Mouse (Mus musculus) forebrain, embryonic 15.5 days (tissue): Measurements from ENCODE around the gene Ube2h. TPM values are rescaled to one million over a fixed set of nuclear protein-coding genes. Genes with fewer than 3 reads are reported as not detected.

Experiments
- ATAC-seq: fragments of 200-750 bp; cut with Nextera tagmentation; replicated peaks from 2 replicates; pipeline ENCODE4 v1.8.0; 2017; ENCODE audit warnings: mild to moderate bottlenecking, moderate TSS enrichment, moderate library complexity
- H3K27ac ChIP-seq: fragments of 300-500 bp; sonication (generic); replicated peaks from 2 replicates; pipeline ENCODE4 v1.5.1; 2015; ENCODE audit warnings: mild to moderate bottlenecking, inconsistent platforms
- H3K27me3 ChIP-seq: fragments of 300-500 bp; sonication (generic); 2 replicates; pipeline ENCODE4 v1.6.1; 2015; ENCODE audit warnings: inconsistent platforms
- H3K36me3 ChIP-seq: fragments of 300-500 bp; sonication (generic); 2 replicates; pipeline ENCODE4 v1.6.1; 2015; ENCODE audit warnings: mild to moderate bottlenecking, inconsistent platforms
- H3K4me1 ChIP-seq: fragments of 300-500 bp; sonication (generic); 2 replicates; pipeline ENCODE4 v1.6.1; 2015; ENCODE audit warnings: inconsistent platforms
- H3K4me2 ChIP-seq: fragments of 300-500 bp; sonication (generic); replicated peaks from 2 replicates; pipeline ENCODE4 v1.6.1; 2015; ENCODE audit warnings: mild to moderate bottlenecking, inconsistent platforms
- H3K4me3 ChIP-seq: fragments of 300-500 bp; sonication (generic); 2 replicates; pipeline ENCODE4 v1.5.1; 2015; ENCODE audit warnings: mild to moderate bottlenecking, inconsistent platforms
- H3K9ac ChIP-seq: fragments of 300-500 bp; sonication (generic); replicated peaks from 2 replicates; pipeline ENCODE4 v1.6.1; 2015; ENCODE audit warnings: mild to moderate bottlenecking, inconsistent platforms
- H3K9me3 ChIP-seq: fragments of 300-500 bp; sonication (generic); 2 replicates; pipeline ENCODE4 v1.6.1; 2016; ENCODE audit warnings: inconsistent platforms
- WGBS: fragments of 180-500 bp; shearing (Covaris S2); methylation state at CpG from one replicate; pipeline ENCODE4 v1.1.7; 2015; ENCODE audit warnings: mixed read lengths; 5-methylcytosine and 5-hydroxymethylcytosine counted together
- polyA plus RNA-seq: library from polyadenylated mRNA; unstranded; fragments of >200 nt; fragmentation: Nextera tagmentation; extraction: Ambion mirVana; gene quantifications from 2 replicates; pipeline ENCODE4 v1.2.1, GENCODE M21; 2015

The Ube2h gene
- polyA plus RNA-seq, 1 experiment from 2014 or later: 68.5 TPM

- 94% methylated on average over 2 of the region's 2 CpGs for WGBS
- H3K9me3 ChIP-seq: no peaks in the 10 kb centered on the region
- no peak overlapping the region for H3K4me2 ChIP-seq
Observed at GRCm38 (mm10) chr6:30292579-30292978, 11.8 kb downstream of the Ube2h start.

GRCm38 (mm10) chr6:30287958-30288357, 16.4 kb downstream of the Ube2h start:
- Histone ChIP-seq H3K4me2 (no peak overlapping the region), H3K9ac (no peak overlapping the region), H3K4me3 (no peak overlapping the region), H3K9me3 (no peaks in the 10 kb centered on the region), H3K27me3 (no peaks in the 10 kb centered on the region), H3K36me3 (peaks cover 21% of the 10 kb centered on the region), H3K27ac (no peak overlapping the region), H3K4me1 (no peaks in the 10 kb centered on the region)
- 91% methylated on average over 6 of the region's 6 CpGs for WGBS
- no peak for ATAC-seq

More at GRCm38 (mm10) chr6:30292579-30292978, 11.8 kb downstream of the Ube2h start:
- no peak overlapping the region for H3K4me3 ChIP-seq
- no peaks in the 10 kb centered on the region; the same call in 1 of the 2 replicates for H3K4me1 ChIP-seq
- H3K27me3 ChIP-seq: no peaks in the 10 kb centered on the region
- H3K27ac ChIP-seq: no peak overlapping the region
- no peak overlapping the region for H3K9ac ChIP-seq
- ATAC-seq: no peak
- peaks cover 18% of the 10 kb centered on the region; the same call in 1 of the 2 replicates for H3K36me3 ChIP-seq

- Histone ChIP-seq H3K4me3 (no peak overlapping the region), H3K27me3 (no peaks in the 10 kb centered on the region), H3K9ac (no peak overlapping the region), H3K4me2 (no peak overlapping the region), H3K36me3 (peaks cover 20% of the 10 kb centered on the region), H3K9me3 (no peaks in the 10 kb centered on the region), H3K27ac (no peak overlapping the region), H3K4me1 (no peaks in the 10 kb centered on the region)
- ATAC-seq: no peak
Observed at GRCm38 (mm10) chr6:30286642-30287041, 17.7 kb downstream of the Ube2h start.

DNA sequence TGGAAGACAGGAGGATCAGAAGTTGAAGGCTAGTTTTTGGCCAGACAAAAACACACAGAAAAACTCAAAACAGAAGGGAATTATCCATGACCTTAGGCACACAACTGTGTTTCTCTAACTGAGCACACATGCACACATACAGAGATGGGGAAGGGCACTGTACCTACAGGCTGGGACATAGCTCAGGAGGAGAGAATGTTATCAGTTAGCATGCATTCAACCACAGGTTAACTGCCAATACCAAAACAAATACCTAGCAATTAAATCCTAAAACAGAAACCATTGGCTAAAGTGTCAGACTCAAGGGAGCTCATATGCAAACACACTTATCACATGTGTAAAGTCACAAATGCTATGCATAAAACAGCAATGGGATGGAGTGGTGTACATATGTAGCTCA, 20.2 kb downstream of the Ube2h start:
- Histone ChIP-seq H3K4me1 (no peaks in the 10 kb centered on the region), H3K36me3 (peaks cover 32% of the 10 kb centered on the region), H3K27me3 (no peaks in the 10 kb centered on the region), H3K4me3 (no peak overlapping the region), H3K9ac (no peak overlapping the region), H3K4me2 (no peak overlapping the region), H3K9me3 (no peaks in the 10 kb centered on the region), H3K27ac (no peak overlapping the region)
- no peak for ATAC-seq

- ATAC-seq: no peak
- Histone ChIP-seq H3K4me1 (no peaks in the 10 kb centered on the region), H3K36me3 (peaks cover 38% of the 10 kb centered on the region), H3K27ac (no peak overlapping the region), H3K9ac (no peak overlapping the region), H3K27me3 (no peaks in the 10 kb centered on the region), H3K9me3 (no peaks in the 10 kb centered on the region), H3K4me3 (no peak overlapping the region), H3K4me2 (no peak overlapping the region)
- 95% methylated on average over 2 of the region's 2 CpGs for WGBS
Observed at GRCm38 (mm10) chr6:30282361-30282760, 22.0 kb downstream of the Ube2h start.

- H3K4me3 ChIP-seq: no peak overlapping the region
- no peak overlapping the region for H3K4me2 ChIP-seq
- 70% methylated on average over 1 of the region's 1 CpGs for WGBS
- H3K4me1 ChIP-seq: no peaks in the 10 kb centered on the region
- H3K36me3 ChIP-seq: peaks cover 30% of the 10 kb centered on the region
- no peaks in the 10 kb centered on the region for H3K27me3 ChIP-seq
- ATAC-seq: no peak
- H3K9ac ChIP-seq: no peak overlapping the region
- H3K9me3 ChIP-seq: no peaks in the 10 kb centered on the region
- no peak overlapping the region for H3K27ac ChIP-seq
Observed at GRCm38 (mm10) chr6:30278374-30278773, 26.0 kb downstream of the Ube2h start.

GRCm38 (mm10) chr6:30276882-30277281, 27.5 kb downstream of the Ube2h start:
- H3K9me3 ChIP-seq: no peaks in the 10 kb centered on the region
- no peaks in the 10 kb centered on the region for H3K27me3 ChIP-seq
- H3K9ac ChIP-seq: no peak overlapping the region
- peaks cover 11% of the 10 kb centered on the region for H3K4me1 ChIP-seq
- no peak overlapping the region for H3K27ac ChIP-seq
- H3K36me3 ChIP-seq: peaks cover 25% of the 10 kb centered on the region
- ATAC-seq: no peak
- no peak overlapping the region for H3K4me3 ChIP-seq
- 93% methylated on average over 7 of the region's 7 CpGs for WGBS
- H3K4me2 ChIP-seq: no peak overlapping the region

DNA sequence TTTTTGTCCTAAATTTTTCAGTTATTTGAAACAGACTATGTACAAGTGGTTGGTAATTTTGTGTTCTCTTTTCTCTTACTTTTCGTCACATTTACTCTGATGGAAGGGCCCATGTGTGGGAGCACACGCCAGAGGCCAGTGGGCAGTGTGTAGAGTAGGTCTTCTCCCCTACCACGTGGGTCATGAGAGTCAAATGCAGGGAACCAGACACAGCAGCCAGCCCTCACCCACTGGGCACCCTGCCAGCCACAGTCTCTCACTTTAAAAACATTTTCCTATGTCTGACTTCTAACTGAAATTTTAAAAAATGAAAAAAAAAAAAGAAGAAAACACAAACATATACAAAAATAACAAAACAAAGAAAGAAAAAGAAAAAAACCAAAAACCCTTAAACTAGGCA, 28.0 kb downstream of the Ube2h start:
- Histone ChIP-seq H3K27ac (no peak overlapping the region), H3K27me3 (no peaks in the 10 kb centered on the region), H3K9ac (no peak overlapping the region), H3K4me3 (no peak overlapping the region), H3K9me3 (no peaks in the 10 kb centered on the region), H3K4me1 (peaks cover 11% of the 10 kb centered on the region), H3K4me2 (no peak overlapping the region), H3K36me3 (peaks cover 23% of the 10 kb centered on the region)
- no peak for ATAC-seq
- WGBS: 82% methylated on average over 3 of the region's 3 CpGs

DNA sequence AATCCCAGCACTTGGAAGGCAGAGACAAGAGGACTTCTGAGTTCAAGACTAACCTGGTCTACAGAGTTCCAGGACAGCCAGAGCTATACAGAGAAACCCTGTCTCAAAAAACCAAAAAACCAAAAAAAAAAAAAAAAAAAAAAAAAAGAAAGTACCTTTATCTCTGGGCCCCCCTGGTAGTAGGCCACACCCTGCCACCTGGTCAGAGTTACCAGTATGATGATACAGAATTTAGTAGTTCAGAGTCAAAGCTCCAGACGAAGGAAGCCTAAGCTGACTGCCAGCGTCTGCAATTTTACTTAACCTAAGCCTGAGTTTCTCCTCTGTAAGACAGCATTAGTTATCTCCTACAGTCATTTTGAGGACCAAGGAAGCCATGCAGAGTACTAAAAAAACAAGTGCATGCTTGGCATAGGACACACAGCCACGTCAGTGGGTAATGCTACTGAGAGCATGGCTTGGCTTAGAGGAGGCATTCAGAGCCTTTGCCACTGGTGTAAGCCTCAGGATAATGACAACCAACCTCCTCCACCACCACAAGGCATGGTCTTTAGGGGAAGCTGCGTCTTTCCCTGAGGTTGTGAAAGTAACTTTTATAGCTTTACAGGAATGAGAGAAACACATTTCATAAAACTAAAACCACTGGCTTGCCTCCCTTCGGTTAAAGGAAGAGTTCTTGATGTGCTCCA, 29.0 kb downstream of the Ube2h start:
- no peak overlapping the region for H3K4me3 ChIP-seq
- no peak overlapping the region for H3K9ac ChIP-seq
- no peak overlapping the region for H3K4me2 ChIP-seq
- peaks cover 11% of the 10 kb centered on the region for H3K4me1 ChIP-seq
- H3K36me3 ChIP-seq: peaks cover 20% of the 10 kb centered on the region
- ATAC-seq: no peak
- H3K27ac ChIP-seq: no peak overlapping the region
- H3K27me3 ChIP-seq: no peaks in the 10 kb centered on the region
- H3K9me3 ChIP-seq: no peaks in the 10 kb centered on the region
- 90% methylated on average over 5 of the region's 5 CpGs for WGBS

GRCm38 (mm10) chr6:30272911-30273310, 31.4 kb downstream of the Ube2h start:
- no peaks in the 10 kb centered on the region for H3K9me3 ChIP-seq
- peaks cover 11% of the 10 kb centered on the region for H3K4me1 ChIP-seq
- WGBS: 27% methylated on average over 3 of the region's 3 CpGs
- 0 out of 2 replicates have a peak overlapping the region, but pooled peaks have one; percentile 6 for H3K27ac ChIP-seq
- no peak overlapping the region for H3K4me2 ChIP-seq
- H3K27me3 ChIP-seq: no peaks in the 10 kb centered on the region
- H3K9ac ChIP-seq: no peak overlapping the region
- ATAC-seq: no peak
- H3K4me3 ChIP-seq: no peak overlapping the region
- H3K36me3 ChIP-seq: peaks cover 14% of the 10 kb centered on the region

- H3K9ac ChIP-seq: no peak overlapping the region
- WGBS: 28% methylated on average over 11 of the region's 11 CpGs
- no peak overlapping the region for H3K27ac ChIP-seq
- H3K9me3 ChIP-seq: no peaks in the 10 kb centered on the region
- H3K36me3 ChIP-seq: peaks cover 18% of the 10 kb centered on the region
- no peaks in the 10 kb centered on the region for H3K27me3 ChIP-seq
- H3K4me2 ChIP-seq: no peak overlapping the region
- ATAC-seq: no peak
- H3K4me1 ChIP-seq: peaks cover 11% of the 10 kb centered on the region
- no peak overlapping the region for H3K4me3 ChIP-seq
Observed at GRCm38 (mm10) chr6:30272338-30272905, 31.9 kb downstream of the Ube2h start.

GRCm38 (mm10) chr6:30269846-30270245, 34.5 kb downstream of the Ube2h start:
- H3K9ac ChIP-seq: no peak overlapping the region
- no peak for ATAC-seq
- peaks cover 24% of the 10 kb centered on the region for H3K36me3 ChIP-seq
- no peak overlapping the region for H3K27ac ChIP-seq
- 84% methylated on average over 5 of the region's 5 CpGs for WGBS
- H3K27me3 ChIP-seq: no peaks in the 10 kb centered on the region
- no peak overlapping the region for H3K4me3 ChIP-seq
- H3K9me3 ChIP-seq: no peaks in the 10 kb centered on the region
- H3K4me1 ChIP-seq: peaks cover 11% of the 10 kb centered on the region
- no peak overlapping the region for H3K4me2 ChIP-seq

DNA sequence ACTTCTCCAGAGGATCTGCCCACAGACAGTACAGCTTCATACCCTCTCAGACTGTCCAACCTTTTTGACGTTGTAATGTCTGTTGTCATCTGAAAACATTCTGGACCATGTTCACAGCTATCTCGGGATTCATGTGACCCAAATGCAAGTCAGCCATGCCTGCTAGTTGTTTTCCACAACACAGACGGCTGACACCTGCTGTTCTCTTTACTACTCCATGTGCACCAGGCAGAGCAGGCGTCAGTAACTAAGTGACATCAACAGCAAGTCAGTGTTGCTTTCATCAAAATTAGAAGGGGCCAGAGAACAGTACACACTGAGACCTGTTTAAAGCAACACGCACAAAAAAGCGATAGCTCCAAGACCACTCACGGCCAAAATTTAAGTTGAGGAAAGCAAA, 36.9 kb downstream of the Ube2h start:
- Histone ChIP-seq H3K4me3 (no peak overlapping the region), H3K9me3 (no peaks in the 10 kb centered on the region), H3K36me3 (peaks cover 24% of the 10 kb centered on the region), H3K27me3 (no peaks in the 10 kb centered on the region), H3K4me2 (no peak overlapping the region), H3K4me1 (peaks cover 6% of the 10 kb centered on the region), H3K9ac (no peak overlapping the region), H3K27ac (no peak overlapping the region)
- 79% methylated on average over 7 of the region's 7 CpGs for WGBS
- no peak for ATAC-seq
